Mouse (Mus musculus): Measurements from ENCODE around the gene Spi1.
"Not testable (repeated sequence)": the region's sequence is repeated elsewhere in the genome, so short reads cannot be mapped to it uniquely, and the experiment has no call there.

Gene Spi1

GRCm38 (mm10) chr2:91097015-91097414 lies 14.8 kb downstream of the Spi1 start:
- no peak for DNase-seq

GRCm38 (mm10) chr2:91098156-91098555 lies 16.0 kb downstream of the Spi1 start:
- DNase-seq: no peak

GRCm38 (mm10) chr2:91101124-91101740 lies 19.0 kb downstream of the Spi1 start:
- peak; percentile 92 for DNase-seq

DNA sequence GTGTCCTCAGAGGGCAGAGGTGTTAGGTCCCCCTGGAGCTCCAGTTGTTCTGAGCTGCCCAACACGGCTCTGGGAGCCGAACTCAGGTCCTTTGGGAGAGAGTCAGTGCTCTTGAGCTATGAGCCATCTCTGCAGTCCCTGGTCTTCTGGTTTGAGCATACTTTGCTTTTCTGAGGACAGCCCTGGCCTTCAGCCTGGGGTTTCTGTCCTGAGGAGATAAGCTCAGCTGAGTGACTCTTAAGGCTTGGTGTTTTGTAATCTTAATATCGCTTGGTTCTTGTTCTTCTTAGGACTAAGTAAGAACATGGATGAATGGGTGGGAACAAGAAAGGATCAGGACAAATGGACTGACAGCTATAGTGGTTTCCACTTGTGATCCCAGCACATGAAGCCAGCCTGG lies 26.0 kb downstream of the Spi1 start:
- no peak for DNase-seq

DNA sequence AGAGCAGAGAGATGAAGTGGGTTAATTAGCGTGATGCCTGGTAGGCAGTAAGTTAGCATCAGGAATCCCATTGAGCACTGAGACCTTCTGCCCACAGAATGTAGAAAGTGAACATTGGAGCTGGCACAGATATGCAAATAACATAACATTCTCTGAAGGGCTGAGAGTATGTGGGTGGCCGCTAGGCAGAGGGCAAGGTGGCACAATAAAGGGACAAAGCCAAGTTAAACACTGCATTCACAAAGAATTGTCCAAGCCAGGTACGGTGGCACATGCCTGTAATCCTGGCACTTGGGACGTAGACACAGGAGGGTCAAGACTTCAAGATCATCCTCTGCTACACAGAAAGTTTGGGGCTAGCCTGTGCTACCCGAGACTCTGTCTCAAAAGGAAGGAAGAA lies 27.1 kb downstream of the Spi1 start:
- no peak for DNase-seq

DNA sequence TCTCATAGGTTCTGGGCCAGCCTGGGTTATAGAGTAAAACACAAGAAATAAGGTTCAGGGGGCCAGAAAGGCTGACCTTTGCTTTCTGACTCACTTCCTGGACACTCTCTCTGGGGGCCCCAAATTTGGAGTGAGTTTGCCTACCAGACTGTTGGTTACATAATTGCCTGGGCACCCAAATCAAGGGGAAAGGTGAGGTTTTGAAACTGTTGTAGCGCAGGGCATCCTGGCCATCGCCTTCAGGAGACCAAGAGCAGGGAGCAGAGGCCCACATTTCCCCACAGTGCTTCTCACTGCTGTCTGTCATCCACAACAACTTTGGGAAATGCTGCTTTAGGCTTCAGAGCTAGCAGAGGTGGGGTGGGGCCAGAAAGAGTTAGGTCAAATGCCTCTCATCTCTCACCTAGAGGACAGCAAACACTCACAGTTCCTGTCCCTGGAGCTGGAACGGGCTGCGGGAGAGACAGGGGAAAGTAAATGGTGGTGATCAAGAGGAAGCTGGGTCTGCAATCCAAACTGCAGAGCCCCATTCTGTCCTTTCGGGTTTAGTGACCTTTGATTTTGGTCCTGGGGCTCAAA lies 27.7 kb downstream of the Spi1 start:
- no peak for DNase-seq

- no peak for DNase-seq
Observed at GRCm38 (mm10) chr2:91110429-91110828, 28.2 kb downstream of the Spi1 start.

- not testable (repeated sequence) for DNase-seq
Observed at GRCm38 (mm10) chr2:91111832-91112231, 29.6 kb downstream of the Spi1 start.

GRCm38 (mm10) chr2:91112491-91112890 lies 30.3 kb downstream of the Spi1 start:
- DNase-seq: peak; percentile 56

- no peak for DNase-seq
Observed at GRCm38 (mm10) chr2:91113334-91113733, 31.1 kb downstream of the Spi1 start.

GRCm38 (mm10) chr2:91113852-91114251 lies 31.7 kb downstream of the Spi1 start:
- DNase-seq: no peak

GRCm38 (mm10) chr2:91114781-91115577 lies 32.8 kb downstream of the Spi1 start:
- DNase-seq: peak; percentile 98

GRCm38 (mm10) chr2:91115578-91115970 lies 33.4 kb downstream of the Spi1 start:
- DNase-seq: no peak

DNA sequence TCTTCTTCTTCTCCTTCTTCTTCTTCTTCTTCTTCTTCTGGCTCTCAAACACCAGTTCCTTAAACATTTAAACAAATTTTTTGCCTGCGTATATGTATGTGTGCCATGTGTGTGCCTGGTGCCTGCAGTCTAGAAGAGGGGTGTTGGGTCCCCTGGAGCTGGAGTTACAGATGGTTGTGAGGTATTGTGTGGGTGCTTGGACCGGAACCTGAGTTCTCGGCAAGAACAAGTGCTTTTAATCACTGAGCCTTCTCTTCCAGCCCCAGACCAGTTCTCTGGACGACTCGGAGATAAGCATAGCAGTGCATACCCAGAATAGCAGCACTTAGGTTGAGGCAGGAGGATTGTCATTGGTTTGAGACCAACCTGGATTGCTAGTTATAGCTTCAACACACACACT lies 34.7 kb downstream of the Spi1 start:
- no peak for DNase-seq

DNA sequence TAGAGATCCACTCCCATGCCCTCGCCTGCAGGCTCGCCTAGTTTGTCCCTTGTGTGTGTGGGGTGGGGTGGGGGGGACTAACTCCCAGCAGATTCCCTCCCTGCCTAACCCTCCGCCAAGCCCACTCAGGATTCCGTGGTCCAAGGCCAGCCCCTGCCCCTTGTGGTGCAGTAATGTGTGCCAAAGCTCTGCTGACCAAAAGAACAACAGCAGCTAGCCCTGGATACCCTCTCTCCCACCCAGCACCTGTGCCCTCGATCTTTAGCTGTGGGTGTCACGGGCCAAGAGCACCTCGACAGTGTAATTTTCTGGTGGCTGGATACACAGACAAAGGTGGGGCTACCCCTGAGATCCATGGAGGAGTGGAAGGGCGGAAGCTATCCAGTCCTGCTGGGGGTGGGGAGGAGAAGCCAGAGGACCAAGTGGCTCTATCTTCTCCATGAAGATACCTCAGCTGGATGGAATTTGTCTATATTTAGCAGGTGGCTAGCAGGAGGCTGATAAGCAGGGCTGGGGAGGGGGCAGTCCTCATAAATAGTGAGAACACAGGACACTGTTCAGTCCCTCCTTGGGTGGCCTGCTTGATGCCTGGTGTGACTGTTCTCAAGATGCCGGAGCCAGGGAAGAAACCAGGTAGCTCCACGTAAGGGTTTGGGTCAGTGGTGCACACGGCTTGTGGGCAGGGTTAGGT lies 35.5 kb downstream of the Spi1 start, which contains the start of gene Mybpc3:
Gene Mybpc3, plus strand, starts transcription at position 560 of the 691 bp plus-strand sequence.
- DNase-seq: no peak

- DNase-seq: no peak
Observed at GRCm38 (mm10) chr2:91118647-91119046, 36.5 kb downstream of the Spi1 start.

DNA sequence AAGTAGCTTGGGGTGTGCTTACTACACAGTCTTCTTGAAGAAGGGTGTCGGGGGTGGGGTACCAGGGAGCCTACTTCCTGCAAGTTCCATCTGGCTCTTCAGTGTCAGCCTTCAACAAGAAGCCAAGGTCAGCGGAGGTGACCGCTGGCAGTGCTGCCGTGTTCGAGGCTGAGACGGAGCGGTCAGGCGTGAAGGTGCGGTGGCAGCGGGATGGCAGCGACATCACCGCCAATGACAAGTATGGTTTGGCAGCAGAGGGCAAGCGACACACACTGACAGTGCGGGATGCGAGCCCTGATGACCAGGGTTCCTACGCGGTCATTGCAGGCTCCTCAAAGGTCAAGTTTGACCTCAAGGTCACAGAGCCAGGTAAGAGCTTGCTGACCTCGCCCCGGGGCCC lies 36.9 kb downstream of the Spi1 start:
- DNase-seq: no peak

DNA sequence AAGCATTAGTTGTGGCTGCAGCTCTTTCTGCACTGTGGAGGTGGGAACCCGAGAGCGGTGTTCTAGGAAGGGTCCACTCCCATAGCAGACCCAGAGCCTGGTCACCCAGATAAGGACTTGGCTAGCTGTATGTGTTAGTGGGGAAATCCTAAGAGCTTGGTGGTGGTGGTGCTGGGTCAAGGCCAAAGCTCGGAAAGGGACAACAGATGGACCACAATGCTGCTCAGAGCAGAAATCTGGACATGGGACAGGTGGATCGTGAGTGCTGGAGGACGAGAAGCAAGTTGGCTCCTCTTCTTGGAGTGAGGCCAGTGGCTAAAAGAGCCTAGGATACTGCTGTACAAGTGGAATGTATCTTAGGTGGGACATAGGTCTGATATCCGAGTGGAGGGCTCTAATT lies 37.4 kb downstream of the Spi1 start:
- no peak for DNase-seq

DNA sequence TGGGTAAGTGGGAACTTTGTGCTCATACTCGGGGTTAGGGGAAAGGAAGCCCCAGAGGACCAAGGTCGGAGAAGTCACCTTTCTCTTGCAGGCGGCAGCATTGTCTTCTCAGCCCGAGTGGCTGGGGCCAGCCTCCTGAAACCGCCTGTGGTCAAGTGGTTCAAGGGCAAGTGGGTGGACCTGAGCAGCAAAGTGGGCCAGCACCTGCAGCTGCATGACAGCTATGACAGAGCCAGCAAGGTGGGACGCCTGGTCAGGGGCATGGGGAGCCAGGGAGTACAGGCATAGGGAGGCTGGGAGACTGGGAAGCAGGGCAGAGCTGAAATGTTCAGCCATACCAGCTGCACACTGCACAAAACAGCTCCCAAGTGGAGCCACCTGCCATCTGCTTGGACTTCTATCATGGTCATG lies 38.1 kb downstream of the Spi1 start:
- no peak for DNase-seq

GRCm38 (mm10) chr2:91121011-91121410 lies 38.8 kb downstream of the Spi1 start:
- no peak for DNase-seq

GRCm38 (mm10) chr2:91121497-91121896 lies 39.3 kb downstream of the Spi1 start:
- DNase-seq: no peak

GRCm38 (mm10) chr2:91123521-91123920 lies 41.3 kb downstream of the Spi1 start:
- no peak for DNase-seq

GRCm38 (mm10) chr2:91125101-91125500 lies 42.9 kb downstream of the Spi1 start:
- DNase-seq: no peak

- DNase-seq: no peak
Observed at GRCm38 (mm10) chr2:91128761-91129160, 46.6 kb downstream of the Spi1 start.
